Mouse (Mus musculus) left cerebral cortex, postnatal 10 days (tissue): ENCODE results near the gene Syn3. TPM values are rescaled to one million over a fixed set of nuclear protein-coding genes. Genes with fewer than 3 reads are reported as not detected.

Experiments
- DNase-seq, 2 experiments: peaks; one replicate each; pipeline ENCODE4 v3.0.0; 2021 to 2022; ENCODE audit warnings: low spot score in 2 of 2, mixed read lengths in 1 of 2; ENCODE audit errors: extremely low spot score in 1 of 2
- intact Hi-C: fragments of 180-260 bp; cut with DNase I; formaldehyde crosslinking; loops from one replicate; pipeline ENCODE4 v1.15.1; 2025
- total RNA-seq, 2 experiments: library from RNA; stranded (reverse); gene quantifications; 2 replicates each; pipeline ENCODE4 v1.2.3; 2021

Gene Syn3
- total RNA-seq, 2 experiments from 2014 or later = 42.1 to 46.0 TPM

DNA sequence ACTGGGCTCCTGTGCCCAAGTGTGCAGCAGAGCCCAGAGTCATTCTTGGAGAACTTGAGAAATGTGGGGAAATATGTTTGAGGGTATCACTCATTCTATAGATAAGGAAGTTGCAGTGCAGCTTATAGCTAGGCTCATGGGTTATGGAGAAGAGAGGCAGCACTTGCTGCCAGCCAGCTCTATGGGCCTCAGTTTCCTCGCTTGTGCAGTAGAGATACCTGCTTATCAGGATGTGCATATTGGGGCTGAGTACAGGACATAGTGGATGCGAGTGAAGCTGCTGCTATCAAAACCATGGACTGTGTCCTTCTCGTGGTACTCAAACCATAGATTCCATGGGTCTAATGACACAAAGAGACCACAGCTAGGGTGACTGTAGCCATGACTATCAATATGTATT is 146.2 kb downstream of the Syn3 start:
- no peak for DNase-seq
- intact Hi-C loops = loop anchor here (10.0 kb wide), 1 partner anchor 102 kb away; no protein-coding TSS in a partner anchor

GRCm38 (mm10) chr10:86351287-86351686 is 147.4 kb downstream of the Syn3 start:
- no peak for DNase-seq
- intact Hi-C loops = loop anchor here (10.0 kb wide), 1 partner anchor 104 kb away; no protein-coding TSS in a partner anchor

GRCm38 (mm10) chr10:86346235-86346840 is 152.4 kb downstream of the Syn3 start:
- intact Hi-C loops = no loop called here
- DNase-seq = no peak

DNA sequence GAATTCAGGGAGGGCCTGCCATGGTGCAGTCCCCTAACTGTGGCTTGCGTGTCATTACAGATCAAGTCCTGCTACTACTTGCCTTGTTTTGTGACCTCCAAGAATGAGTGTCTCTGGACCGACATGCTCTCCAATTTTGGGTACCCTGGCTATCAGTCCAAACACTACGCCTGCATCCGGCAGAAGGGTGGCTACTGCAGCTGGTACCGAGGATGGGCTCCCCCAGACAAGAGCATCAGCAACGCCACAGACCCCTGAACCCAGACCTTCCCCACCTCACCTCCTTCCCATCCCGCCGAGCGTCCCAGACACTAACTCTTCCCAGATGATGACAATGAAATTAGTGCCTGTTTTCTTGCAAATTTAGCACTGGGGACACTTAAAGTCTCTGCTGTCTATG is 153.1 kb downstream of the Syn3 start:
- DNase-seq = no peak
- intact Hi-C loops = no loop called here

GRCm38 (mm10) chr10:86344654-86345053 is 154.0 kb downstream of the Syn3 start:
- DNase-seq = no peak
- intact Hi-C loops = no loop called here

GRCm38 (mm10) chr10:86343931-86344330 is 154.8 kb downstream of the Syn3 start:
- intact Hi-C loops = no loop called here
- no peak for DNase-seq

GRCm38 (mm10) chr10:86343362-86343761 is 155.3 kb downstream of the Syn3 start:
- no peak for DNase-seq
- intact Hi-C loops = no loop called here

DNA sequence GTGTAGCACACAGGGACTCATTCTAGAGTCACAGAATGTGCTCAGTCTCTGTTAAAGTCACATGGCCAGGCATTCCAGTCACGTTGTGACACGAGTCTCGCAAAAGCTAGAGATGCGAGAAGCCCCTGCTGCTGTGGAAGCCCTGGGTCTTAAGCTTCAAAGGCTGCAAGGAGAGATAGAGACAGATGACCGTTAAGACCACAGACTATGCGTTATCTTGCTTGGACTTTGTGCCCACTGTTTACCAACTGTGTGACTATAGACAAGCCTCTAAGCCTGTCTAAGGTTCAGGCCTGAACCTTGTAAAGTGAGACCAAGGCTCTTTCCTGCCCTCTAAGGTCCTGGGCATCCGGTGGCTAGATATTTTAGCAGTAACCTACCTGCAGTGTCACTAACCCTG is 156.0 kb downstream of the Syn3 start:
- intact Hi-C loops = no loop called here
- DNase-seq = no peak

DNA sequence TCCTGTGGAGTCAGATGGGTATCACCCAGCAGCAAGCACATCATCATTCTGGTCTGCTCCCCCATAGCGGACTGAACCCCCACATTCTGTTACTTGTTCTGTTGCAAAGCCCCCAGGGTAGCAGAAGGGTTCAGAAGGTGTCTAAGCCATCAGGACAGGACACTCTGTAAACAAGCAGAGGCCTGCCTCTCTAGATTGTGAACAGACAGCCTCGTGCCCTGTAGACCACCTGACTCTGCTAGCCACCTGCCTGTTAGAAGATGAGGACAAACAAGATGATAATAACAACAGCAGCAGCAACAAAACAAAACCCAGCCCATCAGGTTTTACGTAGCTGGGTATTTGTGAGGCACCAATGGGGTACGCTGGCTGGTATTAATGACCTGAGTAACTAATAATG is 156.5 kb downstream of the Syn3 start:
- no peak for DNase-seq
- intact Hi-C loops = no loop called here

DNA sequence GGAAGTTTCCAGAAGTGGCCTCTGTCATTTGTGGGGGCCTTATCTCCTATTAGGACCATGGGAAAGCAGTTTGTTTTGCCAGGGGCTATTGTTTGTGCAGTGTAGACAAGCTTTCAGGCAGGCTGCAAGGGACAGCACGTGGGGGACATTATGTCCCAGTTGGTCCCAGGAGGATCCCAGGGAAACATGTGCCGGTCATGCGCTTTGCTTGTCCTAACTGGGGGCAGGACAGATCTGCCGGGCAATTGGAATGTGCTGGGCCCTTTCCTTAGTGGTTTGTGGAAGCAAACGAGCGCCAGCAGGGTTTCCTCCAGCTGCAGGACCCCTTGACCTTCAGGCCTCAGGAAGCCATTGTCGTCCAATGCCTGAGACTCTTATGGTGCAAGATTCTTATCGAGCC is 157.1 kb downstream of the Syn3 start:
- peak in 1 of 2 experiments; percentile 82 for DNase-seq
- intact Hi-C loops = no loop called here

DNA sequence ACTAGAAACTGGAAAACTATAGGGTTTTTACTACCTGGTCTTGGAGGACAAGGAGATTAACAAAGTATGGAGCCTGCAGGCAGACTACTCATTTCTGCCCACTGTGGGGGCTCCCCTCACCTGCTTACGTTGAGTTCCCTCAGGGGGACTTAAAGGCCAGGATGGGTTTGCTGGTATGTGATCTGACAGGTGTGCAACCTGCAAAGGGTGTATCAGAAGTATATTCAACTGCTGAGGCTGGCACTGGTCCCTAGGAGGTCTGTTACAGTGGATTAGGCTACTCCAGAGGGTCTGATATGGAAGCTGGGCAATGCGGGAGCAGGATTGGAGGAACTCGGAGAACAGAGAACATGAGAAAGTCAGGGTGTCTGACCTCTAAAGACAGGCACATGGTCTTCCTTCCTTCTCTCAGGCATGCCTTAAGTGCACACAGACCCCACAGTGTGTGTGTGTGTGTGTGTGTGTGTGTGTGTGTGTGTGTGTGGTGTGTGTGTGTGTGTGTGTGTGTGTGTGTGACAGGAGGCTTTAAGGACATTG is 157.6 kb downstream of the Syn3 start:
- intact Hi-C loops = no loop called here
- DNase-seq = no peak

GRCm38 (mm10) chr10:86340421-86340820 is 158.3 kb downstream of the Syn3 start:
- intact Hi-C loops = no loop called here
- no peak for DNase-seq

GRCm38 (mm10) chr10:86339649-86340379 is 158.9 kb downstream of the Syn3 start:
- DNase-seq = peak; percentile 67 to 84
- intact Hi-C loops = loop anchor here (5.0 kb wide), 1 partner anchor 38 kb away; the partner anchor contains the start of gene Timp3

GRCm38 (mm10) chr10:86339121-86339520 is 159.6 kb downstream of the Syn3 start:
- intact Hi-C loops = loop anchor here (5.0 kb wide), 1 partner anchor 37 kb away; the partner anchor contains the start of gene Timp3

GRCm38 (mm10) chr10:86338121-86338715 is 160.5 kb downstream of the Syn3 start:
- intact Hi-C loops = loop anchor here (5.0 kb wide), 1 partner anchor 36 kb away; the partner anchor contains the start of gene Timp3
- DNase-seq = no peak

More at GRCm38 (mm10) chr10:86339121-86339520, 159.6 kb downstream of the Syn3 start:
- no peak for DNase-seq

DNA sequence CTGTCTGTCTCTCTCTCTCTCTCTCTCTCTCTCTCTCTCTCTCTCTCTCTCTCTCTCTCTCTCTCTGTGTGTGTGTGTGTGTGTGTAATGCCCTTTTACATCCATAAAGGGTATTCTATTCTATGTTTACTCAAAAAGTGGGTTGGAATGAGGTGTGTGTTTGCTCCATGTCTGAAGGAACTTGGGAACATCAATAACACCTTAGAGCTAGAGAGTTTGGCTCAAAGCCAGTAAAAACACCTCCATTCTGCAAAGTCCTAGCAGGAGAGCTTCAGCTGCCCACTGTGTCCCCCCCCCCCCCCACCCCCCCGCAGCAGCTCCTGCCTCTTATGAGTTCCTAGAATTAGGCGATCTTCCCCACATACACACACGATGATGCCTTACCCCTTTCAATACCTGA is 161.5 kb downstream of the Syn3 start:
- DNase-seq = no peak
- intact Hi-C loops = loop anchor here (5.0 kb wide), 1 partner anchor 35 kb away; the partner anchor contains the start of gene Timp3

DNA sequence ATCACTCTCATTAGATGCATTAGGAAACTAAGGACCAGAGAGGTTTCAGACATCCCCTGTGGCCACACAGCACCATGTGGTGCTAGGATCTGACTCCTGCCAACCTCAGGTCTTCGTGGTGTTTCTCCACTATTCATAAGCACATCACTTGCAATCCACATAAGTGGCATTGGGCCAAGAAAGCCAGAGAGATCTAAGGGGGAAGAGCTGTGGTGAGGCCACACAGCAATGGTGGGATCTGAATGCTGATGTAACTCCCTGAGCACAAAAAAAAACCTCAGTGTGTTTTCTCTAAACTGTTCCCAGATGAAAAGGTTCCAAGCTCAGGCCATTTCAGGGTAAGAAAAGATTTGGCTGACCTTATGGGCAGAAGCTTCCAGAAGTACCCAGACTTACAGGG is 162.2 kb downstream of the Syn3 start:
- intact Hi-C loops = loop anchor here (5.0 kb wide), 1 partner anchor 34 kb away; the partner anchor contains the start of gene Timp3

DNA sequence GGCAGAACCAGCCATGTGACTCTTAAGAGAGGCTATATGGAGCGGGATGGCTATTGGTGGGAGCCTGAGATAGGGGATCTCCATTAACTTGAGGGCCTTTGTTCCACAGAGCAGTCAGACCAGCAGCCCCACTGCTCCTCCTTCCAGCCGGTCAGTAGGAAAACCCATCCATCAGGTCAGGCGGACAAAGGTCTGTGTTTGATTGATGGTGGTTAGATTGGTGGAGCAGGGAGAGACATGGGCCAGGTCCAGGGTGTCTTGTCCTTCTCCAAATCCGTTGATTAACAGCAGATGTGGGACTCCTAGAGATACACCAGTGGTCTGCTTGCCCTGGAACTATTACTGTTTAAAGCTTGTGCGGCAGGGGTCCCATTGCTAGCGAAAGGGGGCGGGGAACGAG is 164.1 kb downstream of the Syn3 start:
- intact Hi-C loops = no loop called here
- DNase-seq = no peak

More for the DNA sequence above, 162.2 kb downstream of the Syn3 start:
- no peak for DNase-seq

DNA sequence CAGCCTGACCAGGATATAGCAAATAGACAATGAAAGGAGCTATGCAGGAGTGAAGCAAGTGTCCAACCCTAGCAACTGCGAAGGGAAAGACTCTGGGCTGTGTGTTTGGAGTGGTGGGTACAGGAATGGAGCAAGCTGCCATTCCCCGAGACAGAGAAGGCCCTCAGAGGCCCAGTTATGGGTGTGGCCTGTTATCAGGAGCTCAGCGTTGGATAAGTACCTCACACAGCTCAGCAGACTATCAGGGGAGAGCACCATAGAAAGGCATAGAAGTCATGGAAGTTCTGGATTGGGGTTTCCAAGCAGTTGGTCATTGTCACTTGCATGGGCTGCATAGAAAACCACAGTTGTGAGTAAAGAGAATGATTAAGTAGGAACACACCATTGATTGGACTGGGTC is 165.8 kb downstream of the Syn3 start:
- no peak for DNase-seq
- intact Hi-C loops = no loop called here
